In the genomic region with DNA sequence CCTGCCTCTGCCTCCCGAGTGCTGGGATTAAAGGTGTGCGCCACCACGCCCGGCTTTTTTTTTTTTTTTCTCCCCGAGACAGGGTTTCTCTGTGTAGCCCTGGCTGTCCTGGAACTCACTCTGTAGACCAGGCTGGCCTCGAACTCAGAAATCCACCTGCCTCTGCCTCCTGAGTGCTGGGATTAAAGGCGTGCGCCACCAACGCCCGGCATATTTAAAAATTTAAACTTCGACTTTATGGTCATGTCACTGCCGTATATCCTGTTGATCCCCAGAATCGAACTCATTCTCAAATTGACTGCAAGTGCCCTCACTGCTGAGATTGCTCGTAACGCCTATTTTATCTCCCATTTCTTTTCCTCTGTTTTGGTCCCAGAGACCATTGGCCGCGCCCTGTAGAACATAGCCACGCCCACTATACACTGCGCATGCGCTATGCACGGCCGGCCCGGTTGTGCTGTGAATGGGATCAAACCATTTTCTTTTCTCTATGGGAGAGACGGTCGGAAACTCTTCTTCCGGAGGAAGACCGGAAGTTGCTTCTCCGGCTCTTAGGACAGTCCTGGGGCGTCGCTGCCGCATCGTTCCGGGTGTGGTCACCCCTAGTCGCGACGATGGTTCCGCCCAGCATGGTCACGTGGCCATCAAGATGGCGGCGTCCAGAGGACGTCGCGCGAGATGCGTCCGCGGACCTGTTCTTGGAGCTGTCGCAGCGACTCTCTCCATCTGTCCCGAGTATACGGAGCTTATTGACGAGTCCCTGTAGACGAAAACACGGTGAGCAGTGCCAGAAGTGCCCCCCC, we compare ENCODE assay signal across 8 mouse cellular contexts. TPM values are rescaled to one million over a fixed set of nuclear protein-coding genes. Genes with fewer than 3 reads are reported as not detected.
DNase-seq lines count a peak whose midpoint lies in the region; ATAC-seq and TF ChIP-seq lines count a peak whose summit lies in the region.

Gene Dohh (plus strand): TSS at position 627 of the 803 bp plus-strand sequence.
Gene Gm48551 (plus strand): TSS at position 665 of the 803 bp plus-strand sequence.

- peak within 1 kb of the TSS; percentile 89 for H3K4me2 ChIP-seq in lung, postnatal 0 days (replicated peaks; ENCODE audit: low read depth, low read length)

- peaks cover 26% of the 10 kb centered on the region for H3K4me1 ChIP-seq in hindbrain, embryonic 10.5 days (replicated peaks)
- peaks cover 8% of the 10 kb centered on the region; the same call in 1 of the 2 replicates for H3K4me1 ChIP-seq in lung, postnatal 0 days (ENCODE audit: insufficient read depth, low read depth, low read length)

- H3K27ac ChIP-seq in hindbrain, embryonic 10.5 days: peak within 1 kb of the TSS; percentile 91
- H3K27ac ChIP-seq in lung, postnatal 0 days (ENCODE audit: low read length): peak within 1 kb of the TSS; percentile 89

- ATAC-seq in frontal cortex, adult (ENCODE audit: low TSS enrichment): peak; percentile 96
- ATAC-seq in lung, postnatal 0 days: peak; percentile 95

- no peaks in the 10 kb centered on the region for H3K27me3 ChIP-seq in hindbrain, embryonic 10.5 days (ENCODE audit: insufficient read depth, poor library complexity, severe bottlenecking)
- no peaks in the 10 kb centered on the region for H3K27me3 ChIP-seq in lung, postnatal 0 days (replicated peaks; ENCODE audit: insufficient read depth, low read length)

- no peaks in the 10 kb centered on the region for H3K9me3 ChIP-seq in hindbrain, embryonic 10.5 days
- H3K9me3 ChIP-seq in lung, postnatal 0 days (ENCODE audit: low read length): no peaks in the 10 kb centered on the region

- TF ChIP-seq CTCF in lung, postnatal 0 days (IDR thresholded peaks at IDR 0.05): peak; percentile 18; the same call in 1 of the 2 replicates

- TF ChIP-seq EP300 in lung, postnatal 0 days (IDR thresholded peaks at IDR 0.05): peak; percentile 86

- 9% methylated on average over 54 of the region's 54 CpGs for WGBS in hindbrain, embryonic 10.5 days
- WGBS in lung, postnatal 0 days: 4% methylated on average over 50 of the region's 54 CpGs

- peak within 1 kb of the TSS; percentile 98 for H3K4me3 ChIP-seq in hindbrain, embryonic 10.5 days
- peak within 1 kb of the TSS; percentile 77 for H3K4me3 ChIP-seq in lung, postnatal 0 days (ENCODE audit: low read depth, low read length)

- H3K9ac ChIP-seq in lung, postnatal 0 days (replicated peaks; ENCODE audit: low read depth): peak within 1 kb of the TSS; percentile 88

- DNase-seq in MN1 (ENCODE audit: low spot score): peak; percentile 99
- DNase-seq in cerebellum, adult 9-10 months: peak; percentile 99
- peak; percentile 98 for DNase-seq in hindbrain, embryonic 10.5 days (ENCODE audit: low spot score)
- DNase-seq in layer of hippocampus, adult 9-11 months: peak; percentile 99
- peak; percentile 99 for DNase-seq in lung, postnatal 0 days (ENCODE audit: low spot score)
- peak; percentile 99 for DNase-seq in ovary, postnatal 14 days (ENCODE audit: low spot score)
- peak; percentile 97 for DNase-seq in thymus, postnatal 14 days

- peaks cover 33% of the 10 kb centered on the region for H3K36me3 ChIP-seq in hindbrain, embryonic 10.5 days
- no peaks in the 10 kb centered on the region; the same call in none of the 2 replicates for H3K36me3 ChIP-seq in lung, postnatal 0 days (ENCODE audit: insufficient read depth, low read length)

RNA-seq across cellular contexts. Expression of gene Dohh, which starts in this region (rescaled TPM):
- polyA plus RNA-seq in hindbrain, embryonic 10.5 days (2016; fragmentation: Nextera tagmentation; extraction: Ambion mirVana): 95.8 and 98.2 TPM in 2 replicates
- 49.4 and 55.2 TPM in 2 replicates for polyA plus RNA-seq in lung, postnatal 0 days (2015; fragmentation: Nextera tagmentation; extraction: Ambion mirVana)

RNA-seq across cellular contexts. Expression of gene Gm48551, which starts in this region (rescaled TPM):
- 4.0 and 4.8 TPM in 2 replicates for polyA plus RNA-seq in hindbrain, embryonic 10.5 days (2016; fragmentation: Nextera tagmentation; extraction: Ambion mirVana)
- polyA plus RNA-seq in lung, postnatal 0 days (2015; fragmentation: Nextera tagmentation; extraction: Ambion mirVana): 2.4 and 3.0 TPM in 2 replicates

Comparison
In these comparisons a context has a peak if more than half of its experiments do, and no peak if none do; other contexts are left out.
1. Peak in every context shown above with its lines: DNase-seq, ATAC-seq, H3K4me3 ChIP-seq and H3K27ac ChIP-seq.